Mouse (Mus musculus) embryonic fibroblast, embryonic 13.5 days (primary cell): ENCODE data around the gene Golim4.

Source experiments
- CTCF ChIP-seq: IDR thresholded peaks from 2 replicates; pipeline ENCODE4 v1.5.1; 2011; ENCODE audit warnings: mild to moderate bottlenecking, control low read depth, low read length, moderate library complexity, borderline replicate concordance; ENCODE audit not compliant: insufficient read depth
- POLR2A ChIP-seq: IDR thresholded peaks from 2 replicates; pipeline ENCODE4 v1.6.1; 2011; ENCODE audit warnings: low read depth, mild to moderate bottlenecking, control low read depth, low read length, moderate library complexity

GRCm38 (mm10) chr3:75917770-75918503 is 38.8 kb downstream of the Golim4 start:
- TF ChIP-seq CTCF (no peak), POLR2A (no peak)
